Mouse (Mus musculus): ENCODE results near the gene Pde3a. TPM values are rescaled to one million over a fixed set of nuclear protein-coding genes. Genes with fewer than 3 reads are reported as not detected.
A peak's percentile ranks its signal among the peaks of the same experiment; 100 is the strongest.

The Pde3a gene
- polyA plus RNA-seq, 1 experiment: 0.81 TPM

GRCm38 (mm10) chr6:141241809-141242208 is 7.3 kb upstream of the Pde3a start:
- H3K4me3 ChIP-seq (ENCODE audit: insufficient read depth, low read length): no peak overlapping the region
- no peak overlapping the region for H3K27ac ChIP-seq (ENCODE audit: insufficient read depth, low read length)
- H3K4me1 ChIP-seq (ENCODE audit: control insufficient read depth, insufficient read depth, low read length): no peaks in the 10 kb centered on the region
- TF ChIP-seq POLR2A (IDR thresholded peaks at IDR 0.05; ENCODE audit: extremely low read depth, insufficient read depth, low read length) (no peak), CTCF (IDR thresholded peaks at IDR 0.05; ENCODE audit: extremely low read depth, insufficient read depth, low read length) (no peak)

GRCm38 (mm10) chr6:141245089-141245488 is 4.0 kb upstream of the Pde3a start:
- no peaks in the 10 kb centered on the region for H3K4me1 ChIP-seq (ENCODE audit: control insufficient read depth, insufficient read depth, low read length)
- TF ChIP-seq POLR2A (IDR thresholded peaks at IDR 0.05; ENCODE audit: extremely low read depth, insufficient read depth, low read length): no peak
- no peak for TF ChIP-seq CTCF (IDR thresholded peaks at IDR 0.05; ENCODE audit: extremely low read depth, insufficient read depth, low read length)
- no peak overlapping the region for H3K4me3 ChIP-seq (ENCODE audit: insufficient read depth, low read length)
- no peak overlapping the region for H3K27ac ChIP-seq (ENCODE audit: insufficient read depth, low read length)

GRCm38 (mm10) chr6:141246391-141246790 is 2.7 kb upstream of the Pde3a start:
- Histone ChIP-seq H3K4me1 (ENCODE audit: control insufficient read depth, insufficient read depth, low read length) (no peaks in the 10 kb centered on the region), H3K4me3 (ENCODE audit: insufficient read depth, low read length) (no peak overlapping the region), H3K27ac (ENCODE audit: insufficient read depth, low read length) (no peak overlapping the region)
- no peak for TF ChIP-seq CTCF (IDR thresholded peaks at IDR 0.05; ENCODE audit: extremely low read depth, insufficient read depth, low read length)
- TF ChIP-seq POLR2A (IDR thresholded peaks at IDR 0.05; ENCODE audit: extremely low read depth, insufficient read depth, low read length): no peak

- no peaks in the 10 kb centered on the region for H3K4me1 ChIP-seq (ENCODE audit: control insufficient read depth, insufficient read depth, low read length)
- TF ChIP-seq CTCF (IDR thresholded peaks at IDR 0.05; ENCODE audit: extremely low read depth, insufficient read depth, low read length) (no peak), POLR2A (IDR thresholded peaks at IDR 0.05; ENCODE audit: extremely low read depth, insufficient read depth, low read length) (no peak)
- no peak overlapping the region; the same call in 1 of the 2 replicates for H3K4me3 ChIP-seq (ENCODE audit: insufficient read depth, low read length)
- H3K27ac ChIP-seq (ENCODE audit: insufficient read depth, low read length): no peak overlapping the region
Measured at GRCm38 (mm10) chr6:141248081-141248480, 988 bp upstream of the Pde3a start.

GRCm38 (mm10) chr6:141249585-141250295 is 671 bp downstream of the Pde3a start:
- no peak overlapping the region for H3K27ac ChIP-seq (ENCODE audit: insufficient read depth, low read length)
- TF ChIP-seq CTCF (IDR thresholded peaks at IDR 0.05; ENCODE audit: extremely low read depth, insufficient read depth, low read length): no peak
- TF ChIP-seq POLR2A (IDR thresholded peaks at IDR 0.05; ENCODE audit: extremely low read depth, insufficient read depth, low read length): no peak
- no peaks in the 10 kb centered on the region for H3K4me1 ChIP-seq (ENCODE audit: control insufficient read depth, insufficient read depth, low read length)
- peak overlapping the region; percentile 50 for H3K4me3 ChIP-seq (ENCODE audit: insufficient read depth, low read length)

DNA sequence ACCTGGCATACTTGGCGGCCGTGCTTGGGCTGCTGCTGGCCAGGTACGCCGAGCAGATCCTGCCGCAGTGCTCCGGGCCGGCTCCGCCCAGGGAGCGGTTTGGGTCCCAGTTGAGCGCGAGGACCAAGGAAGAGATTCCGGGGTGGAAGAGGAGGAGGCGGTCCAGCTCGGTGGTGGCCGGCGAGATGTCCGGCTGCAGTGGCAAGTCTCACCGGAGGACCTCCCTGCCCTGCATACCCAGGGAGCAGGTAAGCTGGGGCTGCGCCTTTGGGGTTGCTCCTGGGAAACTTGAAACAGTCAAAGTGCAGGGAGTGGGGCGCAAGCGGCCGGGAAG is 1.2 kb downstream of the Pde3a start:
- no peak overlapping the region for H3K27ac ChIP-seq (ENCODE audit: insufficient read depth, low read length)
- H3K4me3 ChIP-seq (ENCODE audit: insufficient read depth, low read length): peak overlapping the region; percentile 50
- no peak for TF ChIP-seq POLR2A (IDR thresholded peaks at IDR 0.05; ENCODE audit: extremely low read depth, insufficient read depth, low read length)
- no peak for TF ChIP-seq CTCF (IDR thresholded peaks at IDR 0.05; ENCODE audit: extremely low read depth, insufficient read depth, low read length)
- no peaks in the 10 kb centered on the region for H3K4me1 ChIP-seq (ENCODE audit: control insufficient read depth, insufficient read depth, low read length)

DNA sequence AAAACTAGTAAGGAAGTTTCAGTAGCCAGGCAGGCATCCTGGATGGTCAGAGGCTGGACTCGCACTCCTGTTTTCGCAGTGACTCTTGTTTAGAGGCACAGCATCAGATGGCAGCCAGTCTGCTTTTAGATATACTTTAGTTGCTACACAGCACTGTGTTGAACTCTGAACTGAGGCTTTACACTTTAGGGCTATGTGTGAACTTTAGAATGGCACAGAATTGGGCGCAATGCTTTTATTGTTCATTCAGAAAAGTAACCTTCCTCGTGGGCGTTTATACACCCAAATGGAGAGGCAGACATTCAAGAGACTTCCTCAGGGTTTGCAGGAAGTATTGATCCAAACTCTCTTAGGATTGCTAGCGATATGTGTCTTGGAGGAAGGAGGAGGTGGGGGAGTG is 1.9 kb downstream of the Pde3a start:
- TF ChIP-seq CTCF (IDR thresholded peaks at IDR 0.05; ENCODE audit: extremely low read depth, insufficient read depth, low read length) (no peak), POLR2A (IDR thresholded peaks at IDR 0.05; ENCODE audit: extremely low read depth, insufficient read depth, low read length) (no peak)
- Histone ChIP-seq H3K4me1 (ENCODE audit: control insufficient read depth, insufficient read depth, low read length) (no peaks in the 10 kb centered on the region), H3K27ac (ENCODE audit: insufficient read depth, low read length) (no peak overlapping the region), H3K4me3 (ENCODE audit: insufficient read depth, low read length) (no peak overlapping the region)

GRCm38 (mm10) chr6:141252520-141252919 is 3.5 kb downstream of the Pde3a start:
- Histone ChIP-seq H3K4me1 (ENCODE audit: control insufficient read depth, insufficient read depth, low read length) (no peaks in the 10 kb centered on the region), H3K4me3 (ENCODE audit: insufficient read depth, low read length) (no peak overlapping the region), H3K27ac (ENCODE audit: insufficient read depth, low read length) (no peak overlapping the region)
- TF ChIP-seq CTCF (IDR thresholded peaks at IDR 0.05; ENCODE audit: extremely low read depth, insufficient read depth, low read length): no peak

DNA sequence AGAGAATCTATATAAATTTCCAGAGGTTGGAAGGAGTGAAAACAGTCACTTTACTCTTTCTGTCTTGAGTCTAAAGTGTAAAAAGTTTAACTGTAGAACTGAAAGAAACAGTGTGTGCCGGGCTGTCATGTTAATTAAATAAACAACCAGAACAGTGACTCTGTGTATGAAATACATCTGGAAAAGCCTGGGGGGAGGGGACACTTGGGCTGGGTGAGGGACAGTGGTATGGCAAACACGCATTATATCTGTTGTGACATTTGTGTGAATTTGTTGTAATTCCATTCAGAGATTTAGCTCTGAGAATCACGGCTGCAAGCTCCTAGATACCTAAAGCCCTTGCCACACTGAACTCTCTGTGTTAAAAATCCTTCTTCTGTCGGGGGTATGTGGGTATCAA is 5.9 kb downstream of the Pde3a start:
- TF ChIP-seq CTCF (IDR thresholded peaks at IDR 0.05; ENCODE audit: extremely low read depth, insufficient read depth, low read length) (no peak), POLR2A (IDR thresholded peaks at IDR 0.05; ENCODE audit: extremely low read depth, insufficient read depth, low read length) (no peak)
- no peak overlapping the region for H3K4me3 ChIP-seq (ENCODE audit: insufficient read depth, low read length)
- H3K4me1 ChIP-seq (ENCODE audit: control insufficient read depth, insufficient read depth, low read length): no peaks in the 10 kb centered on the region

GRCm38 (mm10) chr6:141256896-141257295 is 7.8 kb downstream of the Pde3a start:
- H3K4me1 ChIP-seq (ENCODE audit: control insufficient read depth, insufficient read depth, low read length): no peaks in the 10 kb centered on the region
- no peak overlapping the region for H3K27ac ChIP-seq (ENCODE audit: insufficient read depth, low read length)
- H3K4me3 ChIP-seq (ENCODE audit: insufficient read depth, low read length): no peak overlapping the region
- TF ChIP-seq CTCF (IDR thresholded peaks at IDR 0.05; ENCODE audit: extremely low read depth, insufficient read depth, low read length) (no peak), POLR2A (IDR thresholded peaks at IDR 0.05; ENCODE audit: extremely low read depth, insufficient read depth, low read length) (no peak)

More for the DNA sequence above, 5.9 kb downstream of the Pde3a start:
- no peak overlapping the region for H3K27ac ChIP-seq (ENCODE audit: insufficient read depth, low read length)

Measured in cortical plate, adult 2 months (tissue).